In genomic region chr16:52229446-52229845, GRCm38 (mm10) we compare ENCODE assay signal across 20 mouse cellular contexts.
"Had no signal": no experiment of that assay in that cellular context is flagged by ENCODE, and none has a peak within 500 bp of the region (broad histone marks: within the 10 kb centered on the region; RNA-seq: fewer than 3 reads in every experiment).

No protein-coding gene starts in this region.

- H3K4me1 ChIP-seq: limb, embryonic 10.5 days; limb, embryonic 13.5 days; liver, embryonic 12.5 days; liver, embryonic 15.5 days; midbrain, embryonic 12.5 days; midbrain, embryonic 15.5 days; neural tube, embryonic 12.5 days; neural tube, embryonic 15.5 days; stomach, embryonic 15.5 days had no signal

- DNase-seq: kidney, adult 18-20 months; kidney, adult 9 months; kidney, postnatal 14 days; liver; lung, embryonic 14.5 days; right cerebral cortex, postnatal 14 days; right cerebral cortex, postnatal 4 days; thymus, postnatal 25 days had no signal

- H3K27me3 ChIP-seq: limb, embryonic 13.5 days; liver, embryonic 12.5 days; liver, embryonic 15.5 days; midbrain, embryonic 12.5 days; midbrain, embryonic 15.5 days; neural tube, embryonic 12.5 days; neural tube, embryonic 15.5 days; stomach, embryonic 15.5 days had no signal

- H3K9me3 ChIP-seq: limb, embryonic 10.5 days; limb, embryonic 13.5 days; liver, embryonic 12.5 days; liver, embryonic 15.5 days; midbrain, embryonic 12.5 days; midbrain, embryonic 15.5 days; neural tube, embryonic 12.5 days; neural tube, embryonic 15.5 days; stomach, embryonic 15.5 days had no signal

- H3K27ac ChIP-seq: hindbrain, postnatal 0 days; layer of hippocampus, adult 2 months; limb, embryonic 10.5 days; limb, embryonic 13.5 days; liver, embryonic 12.5 days; liver, embryonic 15.5 days; macrophage; midbrain, embryonic 12.5 days; midbrain, embryonic 15.5 days; neural tube, embryonic 12.5 days; neural tube, embryonic 15.5 days; stomach, embryonic 15.5 days had no signal

- H3K4me3 ChIP-seq: layer of hippocampus, adult 2 months; limb, embryonic 10.5 days; limb, embryonic 13.5 days; liver, embryonic 12.5 days; liver, embryonic 15.5 days; midbrain, embryonic 12.5 days; midbrain, embryonic 15.5 days; neural tube, embryonic 12.5 days; neural tube, embryonic 15.5 days; stomach, embryonic 15.5 days had no signal

- H3K36me3 ChIP-seq: limb, embryonic 10.5 days; limb, embryonic 13.5 days; liver, embryonic 12.5 days; liver, embryonic 15.5 days; midbrain, embryonic 12.5 days; midbrain, embryonic 15.5 days; neural tube, embryonic 12.5 days; neural tube, embryonic 15.5 days; stomach, embryonic 15.5 days had no signal
